Mouse (Mus musculus): ENCODE results near the gene Shank2. TPM values are rescaled to one million over a fixed set of nuclear protein-coding genes. Genes with fewer than 3 reads are reported as not detected.

Shank2 gene
- polyA plus RNA-seq, 1 experiment from 2014 or later: 0.27 TPM

DNA sequence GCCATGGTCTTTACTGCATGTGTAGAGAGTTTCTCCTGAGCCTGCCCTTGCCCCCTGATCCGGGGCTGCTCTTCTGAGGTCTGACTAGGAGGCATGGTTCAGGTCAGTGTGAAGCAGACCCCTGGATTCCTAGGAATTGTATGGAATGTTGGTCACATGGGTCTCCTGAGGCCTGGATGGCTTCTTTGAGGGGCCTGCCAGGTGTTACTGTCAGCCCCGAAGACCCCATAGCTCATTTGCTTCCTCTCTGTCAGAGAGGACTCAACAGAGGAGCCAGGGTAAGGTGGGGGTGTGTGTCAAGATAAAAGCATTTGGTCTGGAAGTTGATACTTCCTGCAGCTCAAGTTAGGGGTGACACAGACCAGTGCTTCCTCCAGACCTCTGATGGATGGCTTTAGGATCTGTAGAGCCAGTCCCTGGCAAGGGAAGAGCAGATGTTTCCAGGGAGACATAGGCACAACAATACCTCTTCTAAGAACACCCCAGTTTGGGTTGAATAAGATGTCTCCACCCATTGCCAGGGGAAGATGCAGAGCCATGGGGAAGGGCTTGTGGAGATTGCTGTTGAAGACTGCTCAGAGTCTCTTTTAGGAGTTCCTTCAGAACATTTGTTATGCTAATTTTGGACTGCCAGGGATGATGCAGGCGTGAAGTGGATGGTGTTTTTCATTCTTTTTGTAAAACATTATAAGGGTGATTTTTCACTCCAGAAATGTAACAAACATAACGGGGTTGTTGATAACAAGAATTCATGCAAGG, 100.7 kb downstream of the Shank2 start:
- no peak overlapping the region for H3K4me2 ChIP-seq
- H3K4me3 ChIP-seq: no peak overlapping the region
- no peak overlapping the region for H3K27ac ChIP-seq (ENCODE audit: poor library complexity, severe bottlenecking)
- 44% methylated on average over 4 of the region's 4 CpGs for WGBS
- 0 out of 2 replicates have a peak, but pooled peaks cover 3% of the 10 kb centered on the region for H3K4me1 ChIP-seq (replicated peaks)
- H3K9me3 ChIP-seq (replicated peaks): no peaks in the 10 kb centered on the region
- H3K27me3 ChIP-seq (replicated peaks): no peaks in the 10 kb centered on the region
- ATAC-seq (ENCODE audit: insufficient number of reproducible peaks, low FRiP score): no peak
- no peaks in the 10 kb centered on the region for H3K36me3 ChIP-seq
- no peak overlapping the region for H3K9ac ChIP-seq

- Histone ChIP-seq H3K9ac (no peak overlapping the region), H3K4me1 (replicated peaks) (0 out of 2 replicates have a peak, but pooled peaks cover 3% of the 10 kb centered on the region), H3K27ac (ENCODE audit: poor library complexity, severe bottlenecking) (no peak overlapping the region), H3K4me3 (no peak overlapping the region), H3K9me3 (replicated peaks) (no peaks in the 10 kb centered on the region), H3K4me2 (no peak overlapping the region), H3K36me3 (no peaks in the 10 kb centered on the region), H3K27me3 (replicated peaks) (0 out of 2 replicates have a peak, but pooled peaks cover 3% of the 10 kb centered on the region)
- WGBS: 50% methylated on average over 1 of the region's 1 CpGs
- ATAC-seq (ENCODE audit: insufficient number of reproducible peaks, low FRiP score): no peak
Measured at GRCm38 (mm10) chr7:144105952-144106351, 104.2 kb downstream of the Shank2 start.

DNA sequence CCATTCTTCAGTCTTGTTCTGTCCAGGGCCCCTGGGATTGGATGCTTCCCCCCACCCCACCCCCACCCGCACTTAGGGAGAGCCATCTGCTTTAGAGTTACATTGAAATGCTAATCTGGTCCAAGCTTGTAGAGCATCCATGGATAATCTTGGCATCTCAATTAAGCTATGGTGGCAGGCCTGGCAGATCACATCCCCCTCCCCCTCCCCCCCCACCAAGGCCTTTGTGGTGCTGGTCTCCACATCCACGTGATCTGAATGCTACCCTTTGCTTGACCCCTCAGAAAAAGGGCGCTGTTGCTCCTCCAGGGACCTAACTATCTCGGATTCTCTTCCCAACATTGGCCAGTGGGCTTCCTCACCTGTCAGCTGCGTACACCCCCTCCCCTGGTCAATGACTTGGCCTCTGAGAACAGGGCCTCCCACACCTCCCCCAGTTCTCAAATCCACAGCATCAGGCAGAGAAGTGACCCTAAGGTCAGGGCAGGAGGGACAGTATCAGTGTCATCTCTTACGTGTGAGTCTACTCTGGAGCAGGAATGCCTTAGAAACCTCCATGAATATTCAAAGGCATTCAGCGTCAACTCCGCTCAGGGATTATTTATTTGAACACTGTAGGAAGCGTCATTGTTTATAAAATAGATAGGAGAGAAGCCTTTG, 104.8 kb downstream of the Shank2 start:
- H3K9ac ChIP-seq: no peak overlapping the region
- H3K4me2 ChIP-seq: no peak overlapping the region
- H3K27ac ChIP-seq (ENCODE audit: poor library complexity, severe bottlenecking): no peak overlapping the region
- no peak overlapping the region for H3K4me3 ChIP-seq
- H3K27me3 ChIP-seq (replicated peaks): 0 out of 2 replicates have a peak, but pooled peaks cover 3% of the 10 kb centered on the region
- no peak for ATAC-seq (ENCODE audit: insufficient number of reproducible peaks, low FRiP score)
- H3K9me3 ChIP-seq (replicated peaks): no peaks in the 10 kb centered on the region
- H3K36me3 ChIP-seq: no peaks in the 10 kb centered on the region
- peaks cover 7% of the 10 kb centered on the region; the same call in 1 of the 2 replicates for H3K4me1 ChIP-seq (replicated peaks)
- whole genome bisulfite sequencing: 35% methylated on average over 9 of the region's 9 CpGs

- no peak overlapping the region for H3K4me3 ChIP-seq
- no peak overlapping the region for H3K27ac ChIP-seq (ENCODE audit: poor library complexity, severe bottlenecking)
- no peaks in the 10 kb centered on the region for H3K9me3 ChIP-seq (replicated peaks)
- WGBS: 84% methylated on average over 5 of the region's 5 CpGs
- H3K36me3 ChIP-seq: no peaks in the 10 kb centered on the region
- 0 out of 2 replicates have a peak, but pooled peaks cover 3% of the 10 kb centered on the region for H3K27me3 ChIP-seq (replicated peaks)
- H3K4me2 ChIP-seq: no peak overlapping the region
- H3K4me1 ChIP-seq (replicated peaks): peaks cover 4% of the 10 kb centered on the region; the same call in 1 of the 2 replicates
- ATAC-seq (ENCODE audit: insufficient number of reproducible peaks, low FRiP score): no peak
- H3K9ac ChIP-seq: no peak overlapping the region
Measured at GRCm38 (mm10) chr7:144108141-144108540, 106.4 kb downstream of the Shank2 start.

- 30% methylated on average over 4 of the region's 4 CpGs for WGBS
- no peak overlapping the region for H3K9ac ChIP-seq
- H3K9me3 ChIP-seq (replicated peaks): no peaks in the 10 kb centered on the region
- H3K27ac ChIP-seq (ENCODE audit: poor library complexity, severe bottlenecking): no peak overlapping the region
- no peaks in the 10 kb centered on the region for H3K36me3 ChIP-seq
- H3K27me3 ChIP-seq (replicated peaks): 0 out of 2 replicates have a peak, but pooled peaks cover 3% of the 10 kb centered on the region
- no peak overlapping the region for H3K4me3 ChIP-seq
- no peak for ATAC-seq (ENCODE audit: insufficient number of reproducible peaks, low FRiP score)
- H3K4me1 ChIP-seq (replicated peaks): peaks cover 4% of the 10 kb centered on the region; the same call in 1 of the 2 replicates
- no peak overlapping the region for H3K4me2 ChIP-seq
Measured at GRCm38 (mm10) chr7:144111026-144111604, 109.4 kb downstream of the Shank2 start.

- WGBS: 74% methylated on average over 3 of the region's 3 CpGs
- Histone ChIP-seq H3K4me2 (no peak overlapping the region), H3K27ac (ENCODE audit: poor library complexity, severe bottlenecking) (no peak overlapping the region), H3K9ac (no peak overlapping the region), H3K4me1 (replicated peaks) (peaks cover 4% of the 10 kb centered on the region; the same call in 1 of the 2 replicates), H3K4me3 (no peak overlapping the region), H3K27me3 (replicated peaks) (0 out of 2 replicates have a peak, but pooled peaks cover 3% of the 10 kb centered on the region), H3K9me3 (replicated peaks) (no peaks in the 10 kb centered on the region), H3K36me3 (no peaks in the 10 kb centered on the region)
- ATAC-seq (ENCODE audit: insufficient number of reproducible peaks, low FRiP score): no peak
Measured at GRCm38 (mm10) chr7:144111981-144112380, 110.3 kb downstream of the Shank2 start.

GRCm38 (mm10) chr7:144114230-144114629, 112.5 kb downstream of the Shank2 start:
- no peak overlapping the region for H3K4me2 ChIP-seq
- H3K36me3 ChIP-seq: no peaks in the 10 kb centered on the region
- H3K27me3 ChIP-seq (replicated peaks): 0 out of 2 replicates have a peak, but pooled peaks cover 3% of the 10 kb centered on the region
- 70% methylated on average over 3 of the region's 3 CpGs for WGBS
- no peak overlapping the region for H3K4me3 ChIP-seq
- H3K9me3 ChIP-seq (replicated peaks): no peaks in the 10 kb centered on the region
- H3K4me1 ChIP-seq (replicated peaks): peaks cover 4% of the 10 kb centered on the region; the same call in 1 of the 2 replicates
- no peak overlapping the region for H3K27ac ChIP-seq (ENCODE audit: poor library complexity, severe bottlenecking)
- no peak overlapping the region for H3K9ac ChIP-seq
- no peak for ATAC-seq (ENCODE audit: insufficient number of reproducible peaks, low FRiP score)

- no peaks in the 10 kb centered on the region for H3K27me3 ChIP-seq (replicated peaks)
- ATAC-seq (ENCODE audit: insufficient number of reproducible peaks, low FRiP score): no peak
- no peak overlapping the region for H3K4me2 ChIP-seq
- H3K27ac ChIP-seq (ENCODE audit: poor library complexity, severe bottlenecking): no peak overlapping the region
- 64% methylated on average over 1 of the region's 1 CpGs for WGBS
- no peaks in the 10 kb centered on the region for H3K9me3 ChIP-seq (replicated peaks)
- H3K9ac ChIP-seq: no peak overlapping the region
- no peaks in the 10 kb centered on the region for H3K4me1 ChIP-seq (replicated peaks)
- H3K4me3 ChIP-seq: no peak overlapping the region
- H3K36me3 ChIP-seq: no peaks in the 10 kb centered on the region
Measured at GRCm38 (mm10) chr7:144119562-144119961, 117.8 kb downstream of the Shank2 start.

DNA sequence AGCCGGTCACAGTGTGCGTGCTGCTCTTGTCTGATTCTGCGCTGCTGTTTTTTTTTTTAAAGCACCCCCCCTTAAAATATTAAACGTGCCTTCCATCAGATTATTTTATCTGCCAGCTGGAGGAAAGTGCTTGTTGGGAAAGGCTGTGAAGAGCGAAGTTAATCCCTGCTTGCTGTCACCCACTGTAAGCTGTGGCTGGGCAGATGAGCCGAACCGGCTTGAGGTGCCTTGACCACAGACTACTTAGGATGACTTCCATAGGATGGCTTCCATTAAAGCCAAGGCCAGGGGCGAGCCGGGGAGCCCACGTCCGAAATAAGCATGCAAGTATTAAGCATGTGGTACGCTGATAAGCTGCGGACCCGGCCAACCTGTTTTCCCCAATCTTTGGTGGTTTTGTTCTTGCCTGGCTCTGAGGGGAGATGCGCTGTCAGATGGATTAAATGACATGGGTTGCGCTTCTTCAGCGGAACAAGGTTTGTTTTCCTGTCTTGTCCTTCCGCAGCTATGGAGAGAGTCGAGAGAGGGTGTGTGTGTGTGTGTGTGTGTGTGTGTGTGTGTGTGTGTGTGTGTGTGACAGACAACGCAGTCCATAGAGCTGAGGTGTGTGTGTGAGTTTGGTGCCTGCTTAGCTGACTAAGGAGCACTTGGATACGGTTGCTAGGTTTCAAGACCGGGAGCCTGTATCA, 131.1 kb downstream of the Shank2 start:
- Histone ChIP-seq H3K27ac (ENCODE audit: poor library complexity, severe bottlenecking) (no peak overlapping the region), H3K9me3 (replicated peaks) (no peaks in the 10 kb centered on the region), H3K9ac (no peak overlapping the region), H3K4me2 (no peak overlapping the region), H3K27me3 (replicated peaks) (0 out of 2 replicates have a peak, but pooled peaks cover 2% of the 10 kb centered on the region), H3K4me3 (no peak overlapping the region), H3K4me1 (replicated peaks) (no peaks in the 10 kb centered on the region), H3K36me3 (no peaks in the 10 kb centered on the region)
- ATAC-seq (ENCODE audit: insufficient number of reproducible peaks, low FRiP score): no peak
- WGBS: 76% methylated on average over 22 of the region's 22 CpGs

DNA sequence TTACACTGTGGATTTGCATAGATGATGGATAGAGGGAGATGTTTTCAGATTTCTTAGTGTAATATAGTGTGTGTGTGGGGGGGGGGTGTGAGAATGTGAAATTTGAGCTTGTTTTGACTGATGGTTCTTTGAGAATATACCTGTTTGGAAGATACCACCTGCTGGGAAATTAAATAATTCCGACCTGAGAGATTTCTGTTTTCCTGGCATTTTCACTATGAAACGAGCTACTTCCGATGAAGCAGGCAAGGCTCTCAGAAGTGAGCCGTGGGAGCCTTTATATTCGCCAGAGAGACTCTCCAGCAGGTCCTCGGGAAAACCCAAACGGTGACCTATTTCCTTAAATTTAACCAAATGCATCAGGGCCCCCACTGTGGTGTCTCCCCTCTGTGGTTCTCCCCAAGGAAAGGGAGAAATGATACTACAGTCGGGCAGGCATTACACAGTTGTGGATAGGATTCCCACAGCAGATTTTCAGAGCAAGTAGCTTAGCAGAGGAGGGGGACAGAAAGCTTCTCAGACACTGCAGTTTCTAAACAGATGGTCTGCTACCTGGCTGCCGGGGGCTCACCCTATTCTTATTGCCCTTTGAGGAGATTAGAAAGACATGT, 131.8 kb downstream of the Shank2 start:
- Histone ChIP-seq H3K4me3 (no peak overlapping the region), H3K9ac (no peak overlapping the region), H3K9me3 (replicated peaks) (no peaks in the 10 kb centered on the region), H3K4me2 (no peak overlapping the region), H3K36me3 (no peaks in the 10 kb centered on the region), H3K4me1 (replicated peaks) (no peaks in the 10 kb centered on the region), H3K27me3 (replicated peaks) (0 out of 2 replicates have a peak, but pooled peaks cover 3% of the 10 kb centered on the region), H3K27ac (ENCODE audit: poor library complexity, severe bottlenecking) (no peak overlapping the region)
- no peak for ATAC-seq (ENCODE audit: insufficient number of reproducible peaks, low FRiP score)
- WGBS: 72% methylated on average over 9 of the region's 9 CpGs
